Mouse (Mus musculus) bone marrow macrophage, adult 2 months (primary cell): ENCODE data around the gene Inpp5b. TPM values are rescaled to one million over a fixed set of nuclear protein-coding genes. Genes with fewer than 3 reads are reported as not detected.

Experiments
- H3K27ac ChIP-seq: 2 replicates; pipeline ENCODE4 v1.5.1; 2012; ENCODE audit warnings: low read depth, low read length; ENCODE audit not compliant: insufficient read depth
- H3K4me1 ChIP-seq: 2 replicates; pipeline ENCODE4 v1.6.1; 2012; ENCODE audit warnings: low read length; ENCODE audit not compliant: control insufficient read depth, insufficient read depth
- H3K4me3 ChIP-seq: 2 replicates; pipeline ENCODE4 v1.5.1; 2012; ENCODE audit warnings: mild to moderate bottlenecking, low read length, moderate library complexity; ENCODE audit not compliant: insufficient read depth
- CTCF ChIP-seq: IDR thresholded peaks from 2 replicates; pipeline ENCODE4 v1.5.1; 2012; ENCODE audit warnings: low read depth, mild to moderate bottlenecking, low read length, moderate library complexity
- POLR2A ChIP-seq: IDR thresholded peaks from 2 replicates; pipeline ENCODE4 v1.6.1; 2012; ENCODE audit warnings: mild to moderate bottlenecking, low read depth, low read length, borderline replicate concordance
- polyA plus RNA-seq: library from polyadenylated mRNA; stranded (reverse); fragments of >200 nt; gene quantifications from 2 replicates; pipeline ENCODE4 v1.2.4, GENCODE M21; 2012; ENCODE audit not compliant: missing spikeins, insufficient read depth, insufficient read length

Gene Inpp5b
- polyA plus RNA-seq, 1 experiment: 33.8 TPM

GRCm38 (mm10) chr4:124810056-124810455 is 68.4 kb downstream of the Inpp5b start:
- peaks cover 45% of the 10 kb centered on the region for H3K4me1 ChIP-seq
- no peak overlapping the region for H3K4me3 ChIP-seq
- no peak overlapping the region for H3K27ac ChIP-seq
- TF ChIP-seq CTCF (no peak), POLR2A (no peak)

- H3K27ac ChIP-seq: no peak overlapping the region
- no peak for TF ChIP-seq POLR2A
- no peak for TF ChIP-seq CTCF
- H3K4me1 ChIP-seq: peaks cover 45% of the 10 kb centered on the region
- no peak overlapping the region for H3K4me3 ChIP-seq
These were observed 69.8 kb downstream of the Inpp5b start for GRCm38 (mm10) chr4:124811347-124811975.

DNA sequence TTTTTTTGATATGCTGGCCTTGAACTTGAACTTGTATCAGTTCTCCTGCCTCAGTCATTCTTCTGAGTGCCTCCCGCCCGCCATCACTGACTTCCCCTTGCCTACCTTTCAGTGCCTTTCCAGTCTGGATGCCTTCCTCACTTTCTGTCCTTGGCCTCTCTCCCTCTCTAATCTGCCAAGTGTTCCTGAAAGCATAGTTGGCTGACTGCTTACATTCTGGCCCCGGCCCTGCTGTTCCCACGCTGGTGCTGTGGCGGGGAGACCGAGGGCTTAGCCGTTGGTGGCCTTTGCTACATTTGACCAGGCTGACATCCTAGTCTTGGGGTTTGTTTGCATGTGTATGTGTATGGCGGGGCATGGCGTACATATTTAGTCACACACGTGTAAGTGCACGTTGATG is 74.3 kb downstream of the Inpp5b start:
- TF ChIP-seq CTCF (no peak), POLR2A (no peak)
- H3K4me1 ChIP-seq: peaks cover 24% of the 10 kb centered on the region
- no peak overlapping the region for H3K27ac ChIP-seq
- H3K4me3 ChIP-seq: no peak overlapping the region

DNA sequence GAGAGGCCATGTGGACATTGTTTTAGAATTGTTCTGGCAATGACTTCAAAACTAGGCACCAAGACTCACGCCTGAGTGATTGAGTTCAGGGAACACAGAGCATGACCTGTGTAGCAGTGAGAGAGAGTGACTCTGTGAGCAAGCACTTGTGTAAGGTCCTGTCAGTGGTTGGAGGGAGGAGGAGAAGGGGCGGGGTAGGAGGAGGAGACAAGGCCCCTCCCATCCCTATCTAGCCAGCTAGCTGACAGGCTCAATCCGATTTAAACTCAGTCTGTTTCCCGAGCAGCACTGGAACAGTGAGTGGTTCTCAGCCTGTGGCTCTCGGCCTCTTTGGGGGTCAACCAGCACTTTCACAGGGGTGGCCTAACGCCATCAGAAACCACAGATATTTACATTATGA is 76.2 kb downstream of the Inpp5b start:
- no peak overlapping the region for H3K27ac ChIP-seq
- peaks cover 11% of the 10 kb centered on the region for H3K4me1 ChIP-seq
- no peak for TF ChIP-seq POLR2A
- TF ChIP-seq CTCF: no peak
- no peak overlapping the region for H3K4me3 ChIP-seq

DNA sequence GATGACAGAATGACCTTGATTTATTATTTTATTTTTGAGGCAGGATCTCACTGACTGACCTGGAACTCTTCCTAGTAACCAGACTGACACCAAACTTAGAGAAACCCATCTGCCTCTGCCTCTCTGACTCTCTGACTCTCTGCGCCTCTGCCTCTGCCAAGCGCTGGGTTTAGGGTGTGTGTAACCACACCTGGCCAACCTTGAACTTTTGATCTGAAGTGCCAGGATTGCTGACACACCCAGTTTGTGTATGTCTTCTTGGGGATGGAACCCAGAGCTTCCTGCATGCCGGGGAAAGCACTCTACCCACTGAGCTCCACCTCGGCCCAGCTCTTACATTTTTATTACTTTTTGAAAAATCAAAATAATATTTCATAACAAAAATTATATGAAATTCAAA is 77.2 kb downstream of the Inpp5b start:
- Histone ChIP-seq H3K4me3 (no peak overlapping the region), H3K27ac (no peak overlapping the region), H3K4me1 (peaks cover 4% of the 10 kb centered on the region; the same call in 1 of the 2 replicates)
- TF ChIP-seq CTCF: no peak
- no peak for TF ChIP-seq POLR2A

- TF ChIP-seq CTCF (no peak), POLR2A (no peak)
- Histone ChIP-seq H3K27ac (no peak overlapping the region), H3K4me1 (no peaks in the 10 kb centered on the region), H3K4me3 (no peak overlapping the region)
These were observed 83.3 kb downstream of the Inpp5b start for GRCm38 (mm10) chr4:124824967-124825366.

- Histone ChIP-seq H3K4me1 (no peaks in the 10 kb centered on the region), H3K4me3 (no peak overlapping the region), H3K27ac (no peak overlapping the region)
- TF ChIP-seq POLR2A: no peak
These were observed 83.8 kb downstream of the Inpp5b start for GRCm38 (mm10) chr4:124825371-124825965.

GRCm38 (mm10) chr4:124829671-124830070 is 88.0 kb downstream of the Inpp5b start:
- H3K4me1 ChIP-seq: no peaks in the 10 kb centered on the region
- H3K27ac ChIP-seq: no peak overlapping the region
- H3K4me3 ChIP-seq: no peak overlapping the region
- TF ChIP-seq CTCF: no peak
- no peak for TF ChIP-seq POLR2A

GRCm38 (mm10) chr4:124832796-124833195 is 91.1 kb downstream of the Inpp5b start:
- H3K27ac ChIP-seq: no peak overlapping the region
- TF ChIP-seq POLR2A (no peak), CTCF (no peak)
- H3K4me1 ChIP-seq: no peaks in the 10 kb centered on the region
- no peak overlapping the region for H3K4me3 ChIP-seq

DNA sequence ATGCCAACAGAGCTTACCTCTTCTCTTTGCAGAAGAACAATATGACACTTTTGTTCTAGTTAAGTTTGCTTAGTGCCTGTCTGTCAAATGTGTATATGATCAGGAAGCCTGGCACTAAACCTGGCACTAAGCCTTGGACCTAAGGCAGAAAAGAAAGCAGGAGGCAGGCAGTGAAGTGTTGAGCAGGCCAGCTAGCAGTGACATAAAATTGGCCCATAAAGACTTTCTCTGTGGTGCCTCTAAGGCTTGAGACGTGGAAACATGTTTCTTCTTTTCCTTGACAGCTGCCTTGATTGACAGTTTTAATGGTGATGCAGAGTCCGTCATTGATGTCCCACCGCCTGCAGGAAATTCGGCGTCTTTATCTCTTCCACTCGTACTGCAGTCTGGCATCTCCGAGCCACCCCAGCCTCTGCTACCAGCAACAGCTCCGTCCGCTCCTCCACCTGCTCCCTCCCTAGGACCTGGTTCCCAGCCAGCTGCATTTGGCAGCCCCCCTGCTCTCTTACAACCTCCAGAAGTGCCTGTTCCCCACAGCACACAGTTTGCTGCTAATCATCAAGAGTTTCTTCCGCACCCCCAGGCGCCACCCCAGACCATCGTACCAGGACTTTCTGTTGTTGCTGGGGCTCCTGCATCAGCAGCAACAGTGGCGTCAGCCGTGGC is 96.5 kb downstream of the Inpp5b start:
- no peak overlapping the region for H3K27ac ChIP-seq
- TF ChIP-seq POLR2A (no peak), CTCF (no peak)
- H3K4me1 ChIP-seq: no peaks in the 10 kb centered on the region
- H3K4me3 ChIP-seq: no peak overlapping the region
